Mouse (Mus musculus): ENCODE results near the gene Kctd6. TPM values are rescaled to one million over a fixed set of nuclear protein-coding genes. Genes with fewer than 3 reads are reported as not detected.
"Not testable (repeated sequence)": the region's sequence is repeated elsewhere in the genome, so short reads cannot be mapped to it uniquely, and the experiment has no call there.

The Kctd6 gene
- total and polyA plus RNA-seq, 3 experiments: 2.9 to 4.2 (median 3.8) TPM

- no peak overlapping the region for H3K4me3 ChIP-seq (replicated peaks in 1 of 3; ENCODE audit: low read depth in 2 of 3, low read length in 2 of 3, poor library complexity in 1 of 3)
- dilution Hi-C loops (cut with MboI; ENCODE audit: extremely low pct_ligation_motif_present, extremely low pct_unique_long_range_greater_than_20kb, low sequenced_read_pairs): no loop called here
- H3K27ac ChIP-seq (ENCODE audit: insufficient read depth, low read depth): no peak overlapping the region
- no peaks in the 10 kb centered on the region for H3K36me3 ChIP-seq (replicated peaks in 1 of 2; ENCODE audit: control insufficient read depth in 1 of 2, insufficient read depth in 1 of 2, low read length in 1 of 2)
- no peak for TF ChIP-seq POLR2AphosphoS2 (IDR thresholded peaks at IDR 0.05; ENCODE audit: low read depth, low read length)
- no peak for TF ChIP-seq ELF1 (IDR thresholded peaks at IDR 0.05; ENCODE audit: low read depth, low read length)
- no peak for TF ChIP-seq USF1 (IDR thresholded peaks at IDR 0.05; ENCODE audit: low read depth, low read length)
- TF ChIP-seq CHD1 (IDR thresholded peaks at IDR 0.05; ENCODE audit: low read depth, low read length): no peak
- no peak for TF ChIP-seq MXI1 (IDR thresholded peaks at IDR 0.05; ENCODE audit: low read depth, low read length)
- no peak overlapping the region for H3K9ac ChIP-seq (ENCODE audit: insufficient read depth, low read depth)
- no peak for DNase-seq (ENCODE audit: extremely low read depth)
- no peaks in the 10 kb centered on the region for H3K9me3 ChIP-seq (replicated peaks; ENCODE audit: low read length)
- H3K4me2 ChIP-seq (ENCODE audit: insufficient read depth, low read depth, poor library complexity, severe bottlenecking): no peak overlapping the region
- H3K4me1 ChIP-seq (ENCODE audit: control insufficient read depth in 1 of 2, insufficient read depth in 2 of 2): peaks cover 3% of the 10 kb centered on the region in 2 experiments; a peak in 2 of 4 replicates
- in situ Hi-C loops (cut with MboI; ENCODE audit: low pct_ligation_motif_present, low pct_unique_long_range_greater_than_20kb, low sequenced_read_pairs): no loop called here
- peaks cover 3% of the 10 kb centered on the region for H3K27me3 ChIP-seq (replicated peaks)
- no peaks in the 10 kb centered on the region for H3K79me2 ChIP-seq (replicated peaks; ENCODE audit: control insufficient read depth, extremely low read depth, insufficient read depth, poor library complexity, severe bottlenecking)
Observed at GRCm38 (mm10) chr14:8264378-8264777, 50.4 kb downstream of the Kctd6 start.

- H3K4me3 ChIP-seq (replicated peaks in 1 of 3; ENCODE audit: low read depth in 2 of 3, low read length in 2 of 3, poor library complexity in 1 of 3); dilution Hi-C loops (cut with MboI; ENCODE audit: extremely low pct_ligation_motif_present, extremely low pct_unique_long_range_greater_than_20kb, low sequenced_read_pairs); H3K9me3 ChIP-seq (replicated peaks; ENCODE audit: low read length); H3K4me2 ChIP-seq (ENCODE audit: insufficient read depth, low read depth, poor library complexity, severe bottlenecking); H3K36me3 ChIP-seq (replicated peaks in 1 of 2; ENCODE audit: control insufficient read depth in 1 of 2, insufficient read depth in 1 of 2, low read length in 1 of 2); DNase-seq (ENCODE audit: extremely low read depth); H3K27ac ChIP-seq (ENCODE audit: insufficient read depth, low read depth); H3K27me3 ChIP-seq (replicated peaks); H3K79me2 ChIP-seq (replicated peaks; ENCODE audit: control insufficient read depth, extremely low read depth, insufficient read depth, poor library complexity, severe bottlenecking); H3K9ac ChIP-seq (ENCODE audit: insufficient read depth, low read depth); H3K4me1 ChIP-seq (ENCODE audit: control insufficient read depth in 1 of 2, insufficient read depth in 2 of 2); in situ Hi-C loops (cut with MboI; ENCODE audit: low pct_ligation_motif_present, low pct_unique_long_range_greater_than_20kb, low sequenced_read_pairs): not testable (repeated sequence)
Observed at GRCm38 (mm10) chr14:8271281-8271680, 57.3 kb downstream of the Kctd6 start.

Other genes starting within 250 kb of the Kctd6 start
- 1.5 and 2.5 TPM in 2 replicates for gene Dnase1l3, start 219.6 kb upstream of the Kctd6 start, total RNA-seq (2012; rRNA removed)
- 2.5 and 2.9 TPM in 2 replicates for gene Dnase1l3, start 219.6 kb upstream of the Kctd6 start, total RNA-seq (2014; rRNA removed)
- 30.4 and 36.0 TPM in 2 replicates for gene Dnase1l3, start 219.6 kb upstream of the Kctd6 start, polyA plus RNA-seq (2012; ENCODE audit: insufficient read length, low read depth)
- gene Abhd6, start 211.2 kb upstream of the Kctd6 start, total RNA-seq (2012; rRNA removed): 36.0 and 38.1 TPM in 2 replicates
- gene Abhd6, start 211.2 kb upstream of the Kctd6 start, total RNA-seq (2014; rRNA removed): 31.9 and 39.2 TPM in 2 replicates
- gene Abhd6, start 211.2 kb upstream of the Kctd6 start, polyA plus RNA-seq (2012; ENCODE audit: insufficient read length, low read depth): 45.2 and 55.9 TPM in 2 replicates
- 32.4 and 46.9 TPM in 2 replicates for gene Rpp14, start 133.8 kb upstream of the Kctd6 start, total RNA-seq (2012; rRNA removed)
- gene Rpp14, start 133.8 kb upstream of the Kctd6 start, total RNA-seq (2014; rRNA removed): 132 and 140 TPM in 2 replicates
- 101 and 121 TPM in 2 replicates for gene Rpp14, start 133.8 kb upstream of the Kctd6 start, polyA plus RNA-seq (2012; ENCODE audit: insufficient read length, low read depth)
- 11.7 and 13.1 TPM in 2 replicates for gene Pxk, start 115.9 kb upstream of the Kctd6 start, total RNA-seq (2012; rRNA removed)
- 28.9 and 29.4 TPM in 2 replicates for gene Pxk, start 115.9 kb upstream of the Kctd6 start, total RNA-seq (2014; rRNA removed)
- 47.2 and 55.7 TPM in 2 replicates for gene Pxk, start 115.9 kb upstream of the Kctd6 start, polyA plus RNA-seq (2012; ENCODE audit: insufficient read length, low read depth)
- gene Pdhb, start 41.1 kb upstream of the Kctd6 start, total RNA-seq (2012; rRNA removed): 100 and 108 TPM in 2 replicates
- 205 and 223 TPM in 2 replicates for gene Pdhb, start 41.1 kb upstream of the Kctd6 start, total RNA-seq (2014; rRNA removed)
- gene Pdhb, start 41.1 kb upstream of the Kctd6 start, polyA plus RNA-seq (2012; ENCODE audit: insufficient read length, low read depth): 122 and 132 TPM in 2 replicates
- gene Acox2, start 45.2 kb downstream of the Kctd6 start, total RNA-seq (2012; rRNA removed): not detected in 2 replicates
- gene Acox2, start 45.2 kb downstream of the Kctd6 start, total RNA-seq (2014; rRNA removed): not detected in 2 replicates
- not detected in 2 replicates for gene Acox2, start 45.2 kb downstream of the Kctd6 start, polyA plus RNA-seq (2012; ENCODE audit: insufficient read length, low read depth)
- gene Fam107a, start 103.9 kb downstream of the Kctd6 start, total RNA-seq (2012; rRNA removed): not detected in 2 replicates
- gene Fam107a, start 103.9 kb downstream of the Kctd6 start, total RNA-seq (2014; rRNA removed): not detected in 2 replicates
- gene Fam107a, start 103.9 kb downstream of the Kctd6 start, polyA plus RNA-seq (2012; ENCODE audit: insufficient read length, low read depth): not detected in 2 replicates
- not detected in 2 replicates for gene Oit1, start 164.6 kb downstream of the Kctd6 start, total RNA-seq (2012; rRNA removed)
- gene Oit1, start 164.6 kb downstream of the Kctd6 start, total RNA-seq (2014; rRNA removed): not detected in 2 replicates
- gene Oit1, start 164.6 kb downstream of the Kctd6 start, polyA plus RNA-seq (2012; ENCODE audit: insufficient read length, low read depth): 0.19 TPM in 1 of 2 replicates, not detected in the other